Mouse (Mus musculus): ENCODE data around the gene Pnpla3. TPM values are rescaled to one million over a fixed set of nuclear protein-coding genes. Genes with fewer than 3 reads are reported as not detected.

Gene Pnpla3
- polyA plus RNA-seq, 1 experiment from 2014 or later: not detected

GRCm38 (mm10) chr15:84216461-84217084 is 48.9 kb downstream of the Pnpla3 start:
- no peaks in the 10 kb centered on the region for H3K79me2 ChIP-seq (ENCODE audit: inconsistent target)
- H3K36me3 ChIP-seq (ENCODE audit: inconsistent target): peaks cover 23% of the 10 kb centered on the region; the same call in 1 of the 2 replicates
- no peak overlapping the region for H3K4me3 ChIP-seq (ENCODE audit: inconsistent target)
- 92% methylated on average over 7 of the region's 7 CpGs for WGBS (ENCODE audit: missing documents)
- H3K27ac ChIP-seq: no peak overlapping the region

GRCm38 (mm10) chr15:84217969-84218782 is 50.5 kb downstream of the Pnpla3 start:
- peaks cover 18% of the 10 kb centered on the region; the same call in 1 of the 2 replicates for H3K36me3 ChIP-seq (ENCODE audit: inconsistent target)
- no peaks in the 10 kb centered on the region for H3K79me2 ChIP-seq (ENCODE audit: inconsistent target)
- no peak overlapping the region for H3K4me3 ChIP-seq (ENCODE audit: inconsistent target)
- WGBS (ENCODE audit: missing documents): 40% methylated on average over 23 of the region's 23 CpGs
- H3K27ac ChIP-seq: no peak overlapping the region

GRCm38 (mm10) chr15:84218783-84219271 is 51.2 kb downstream of the Pnpla3 start:
- Histone ChIP-seq H3K27ac (no peak overlapping the region), H3K4me3 (ENCODE audit: inconsistent target) (no peak overlapping the region), H3K79me2 (ENCODE audit: inconsistent target) (no peaks in the 10 kb centered on the region), H3K36me3 (ENCODE audit: inconsistent target) (peaks cover 13% of the 10 kb centered on the region; the same call in 1 of the 2 replicates)
- 33% methylated on average over 9 of the region's 9 CpGs for WGBS (ENCODE audit: missing documents)

GRCm38 (mm10) chr15:84221539-84221938 is 53.9 kb downstream of the Pnpla3 start:
- Histone ChIP-seq H3K36me3 (ENCODE audit: inconsistent target) (no peaks in the 10 kb centered on the region), H3K4me3 (ENCODE audit: inconsistent target) (no peak overlapping the region), H3K27ac (no peak overlapping the region), H3K79me2 (ENCODE audit: inconsistent target) (no peaks in the 10 kb centered on the region)
- WGBS (ENCODE audit: missing documents): 76% methylated on average over 5 of the region's 5 CpGs

- H3K36me3 ChIP-seq (ENCODE audit: inconsistent target): no peaks in the 10 kb centered on the region
- 79% methylated on average over 6 of the region's 6 CpGs for WGBS (ENCODE audit: missing documents)
- no peak overlapping the region for H3K4me3 ChIP-seq (ENCODE audit: inconsistent target)
- no peaks in the 10 kb centered on the region for H3K79me2 ChIP-seq (ENCODE audit: inconsistent target)
- H3K27ac ChIP-seq: no peak overlapping the region
These were observed 55.8 kb downstream of the Pnpla3 start for GRCm38 (mm10) chr15:84223423-84223822.

GRCm38 (mm10) chr15:84224779-84225178 is 57.1 kb downstream of the Pnpla3 start:
- H3K4me3 ChIP-seq (ENCODE audit: inconsistent target): no peak overlapping the region
- no peaks in the 10 kb centered on the region for H3K79me2 ChIP-seq (ENCODE audit: inconsistent target)
- 87% methylated on average over 8 of the region's 10 CpGs for WGBS (ENCODE audit: missing documents)
- no peaks in the 10 kb centered on the region for H3K36me3 ChIP-seq (ENCODE audit: inconsistent target)
- no peak overlapping the region for H3K27ac ChIP-seq

GRCm38 (mm10) chr15:84226918-84227317 is 59.3 kb downstream of the Pnpla3 start:
- 96% methylated on average over 15 of the region's 15 CpGs for WGBS (ENCODE audit: missing documents)
- Histone ChIP-seq H3K27ac (no peak overlapping the region), H3K4me3 (ENCODE audit: inconsistent target) (no peak overlapping the region), H3K79me2 (ENCODE audit: inconsistent target) (no peaks in the 10 kb centered on the region; the same call in 1 of the 2 replicates), H3K36me3 (ENCODE audit: inconsistent target) (no peaks in the 10 kb centered on the region)

- Histone ChIP-seq H3K4me3 (ENCODE audit: inconsistent target) (no peak overlapping the region), H3K36me3 (ENCODE audit: inconsistent target) (no peaks in the 10 kb centered on the region), H3K79me2 (ENCODE audit: inconsistent target) (peaks cover 31% of the 10 kb centered on the region), H3K27ac (peak overlapping the region; percentile 54; the same call in 1 of the 2 replicates)
- WGBS (ENCODE audit: missing documents): 36% methylated on average over 5 of the region's 5 CpGs
These were observed 63.0 kb downstream of the Pnpla3 start for GRCm38 (mm10) chr15:84230661-84231060.

- Histone ChIP-seq H3K27ac (peak overlapping the region; percentile 54), H3K79me2 (ENCODE audit: inconsistent target) (peaks cover 34% of the 10 kb centered on the region), H3K36me3 (ENCODE audit: inconsistent target) (no peaks in the 10 kb centered on the region), H3K4me3 (ENCODE audit: inconsistent target) (peak overlapping the region; percentile 49)
- 2% methylated on average over 16 of the region's 16 CpGs for WGBS (ENCODE audit: missing documents)
These were observed 63.6 kb downstream of the Pnpla3 start for GRCm38 (mm10) chr15:84231113-84231712.

- Histone ChIP-seq H3K4me3 (ENCODE audit: inconsistent target) (peak within 1 kb of the TSS; percentile 49), H3K36me3 (ENCODE audit: inconsistent target) (no peaks in the 10 kb centered on the region), H3K79me2 (ENCODE audit: inconsistent target) (peaks cover 42% of the 10 kb centered on the region), H3K27ac (peak within 1 kb of the TSS; percentile 54)
- 4% methylated on average over 52 of the region's 53 CpGs for WGBS (ENCODE audit: missing documents)
These were observed 64.3 kb downstream of the Pnpla3 start, which contains the start of gene Parvb for GRCm38 (mm10) chr15:84231721-84232561. Gene Parvb (plus strand): TSS chr15:84232043.

- H3K27ac ChIP-seq: peak overlapping the region; percentile 48
- WGBS (ENCODE audit: missing documents): 79% methylated on average over 8 of the region's 8 CpGs
- peak overlapping the region; percentile 49 for H3K4me3 ChIP-seq (ENCODE audit: inconsistent target)
- H3K79me2 ChIP-seq (ENCODE audit: inconsistent target): peaks cover 48% of the 10 kb centered on the region
- H3K36me3 ChIP-seq (ENCODE audit: inconsistent target): no peaks in the 10 kb centered on the region
These were observed 65.0 kb downstream of the Pnpla3 start for GRCm38 (mm10) chr15:84232609-84233008.

- peak overlapping the region; percentile 93 for H3K27ac ChIP-seq
- H3K79me2 ChIP-seq (ENCODE audit: inconsistent target): peaks cover 72% of the 10 kb centered on the region
- H3K36me3 ChIP-seq (ENCODE audit: inconsistent target): no peaks in the 10 kb centered on the region
- no peak overlapping the region for H3K4me3 ChIP-seq (ENCODE audit: inconsistent target)
- 73% methylated on average over 6 of the region's 7 CpGs for WGBS (ENCODE audit: missing documents)
These were observed 67.4 kb downstream of the Pnpla3 start for GRCm38 (mm10) chr15:84234794-84235581.

- Histone ChIP-seq H3K27ac (peak overlapping the region; percentile 93), H3K4me3 (ENCODE audit: inconsistent target) (no peak overlapping the region), H3K79me2 (ENCODE audit: inconsistent target) (peaks cover 79% of the 10 kb centered on the region), H3K36me3 (ENCODE audit: inconsistent target) (no peaks in the 10 kb centered on the region)
- WGBS (ENCODE audit: missing documents): 3% methylated on average over 7 of the region's 7 CpGs
These were observed 68.0 kb downstream of the Pnpla3 start for GRCm38 (mm10) chr15:84235646-84236045.

Measured in macrophage (primary cell).